Mouse (Mus musculus) testis, adult 2 months (tissue): ENCODE data around the gene S100pbp.

Experiments
- CTCF ChIP-seq: fragments of 200-500 bp; IDR thresholded peaks from 2 replicates; pipeline ENCODE4 v1.5.1; 2012; ENCODE audit warnings: low read depth, mild to moderate bottlenecking, inconsistent platforms, low read length, moderate library complexity; ENCODE audit not compliant: control insufficient read depth, insufficient read depth, insufficient replicate concordance
- POLR2A ChIP-seq: fragments of 200-500 bp; IDR thresholded peaks from 2 replicates; pipeline ENCODE4 v1.6.1; 2012; ENCODE audit warnings: low read depth, mild to moderate bottlenecking, inconsistent platforms, low read length, moderate library complexity; ENCODE audit not compliant: control insufficient read depth

DNA sequence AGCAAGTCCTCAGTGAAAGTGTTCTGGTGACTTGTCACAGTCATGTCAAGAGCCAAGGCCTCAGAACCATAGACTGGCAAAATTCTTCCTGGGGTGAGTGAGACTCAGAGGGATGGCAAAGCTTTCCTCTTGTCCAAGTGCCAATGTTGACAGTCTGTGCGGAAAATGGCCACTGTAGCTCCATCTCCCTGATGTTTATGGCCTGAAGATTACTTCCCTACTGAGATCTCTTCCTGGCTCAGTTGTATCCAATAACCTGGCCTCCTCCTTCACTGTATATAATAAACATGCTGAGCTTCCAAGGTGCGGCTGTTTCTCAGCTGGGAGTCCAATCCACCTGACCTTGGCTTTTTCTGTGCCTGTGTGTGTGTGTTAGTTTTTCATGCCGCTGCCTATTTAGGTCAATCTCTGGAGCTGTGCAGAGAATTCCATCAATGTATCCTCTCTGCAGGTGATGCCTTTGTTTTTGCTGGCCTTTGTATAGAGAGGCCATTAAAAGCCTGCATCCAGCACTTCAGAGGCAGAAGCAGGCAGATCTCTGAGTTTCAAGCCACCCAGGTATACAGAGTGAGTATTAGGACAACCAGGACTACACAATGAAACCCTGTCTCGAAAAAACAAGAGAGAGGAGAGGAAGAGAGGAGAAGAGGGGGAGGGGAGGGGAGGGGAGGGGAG lies 27.8 kb downstream of the S100pbp start:
- no peak for TF ChIP-seq CTCF
- no peak for TF ChIP-seq POLR2A
